Mouse (Mus musculus) CH12.LX (cell line): ENCODE data around the gene Gm37240. TPM values are rescaled to one million over a fixed set of nuclear protein-coding genes. Genes with fewer than 3 reads are reported as not detected.

Source experiments
- DNase-seq: peaks from one replicate; pipeline ENCODE4 v3.0.0-alpha.2; 2013; ENCODE audit errors: extremely low read depth
- H3K27ac ChIP-seq: 2 replicates; pipeline ENCODE4 v1.5.1; 2012; ENCODE audit warnings: low read depth, mild to moderate bottlenecking, control low read depth, moderate library complexity; ENCODE audit not compliant: insufficient read depth
- H3K27me3 ChIP-seq: replicated peaks from 2 replicates; pipeline ENCODE3; 2012; ENCODE audit warnings: inconsistent platforms
- H3K36me3 ChIP-seq, 2 experiments: replicated peaks in 1 of 2; 2 replicates each; pipeline versions ENCODE3 to v1.6.1; 2012; ENCODE audit warnings: inconsistent platforms in 1 of 2, low read length in 1 of 2, mild to moderate bottlenecking in 1 of 2, mixed read lengths in 1 of 2, moderate library complexity in 1 of 2; ENCODE audit not compliant: control insufficient read depth in 1 of 2, insufficient read depth in 1 of 2
- H3K4me1 ChIP-seq, 2 experiments: 2 replicates each; pipeline ENCODE4 v1.6.1; 2012; ENCODE audit warnings: inconsistent platforms in 1 of 2, moderate library complexity in 1 of 2; ENCODE audit not compliant: insufficient read depth in 2 of 2, control insufficient read depth in 1 of 2
- H3K4me2 ChIP-seq: 2 replicates; pipeline ENCODE4 v1.6.1; 2012; ENCODE audit warnings: low read depth, mild to moderate bottlenecking, control low read depth; ENCODE audit not compliant: poor library complexity, insufficient read depth, severe bottlenecking
- H3K4me3 ChIP-seq, 3 experiments: fragments of 150-350 bp in 1 of 3; sonication (generic) in 1 of 3; replicated peaks in 1 of 3; 2 replicates each; pipeline versions ENCODE3 to v1.5.1; 2011 to 2012; ENCODE audit warnings: low read depth in 2 of 3, low read length in 2 of 3, mild to moderate bottlenecking in 2 of 3, moderate library complexity in 2 of 3, control low read depth in 1 of 3, improper control_type of control experiment in 1 of 3, inconsistent platforms in 1 of 3, mixed read lengths in 1 of 3; ENCODE audit not compliant: poor library complexity in 1 of 3
- H3K79me2 ChIP-seq: replicated peaks from 2 replicates; pipeline ENCODE4 v1.6.1; 2012; ENCODE audit warnings: mild to moderate bottlenecking, moderate library complexity; ENCODE audit not compliant: control insufficient read depth, poor library complexity, insufficient read depth, severe bottlenecking; ENCODE audit errors: extremely low read depth
- H3K9ac ChIP-seq: 2 replicates; pipeline ENCODE4 v1.6.1; 2012; ENCODE audit warnings: low read depth, mild to moderate bottlenecking, control low read depth, moderate library complexity; ENCODE audit not compliant: insufficient read depth
- H3K9me3 ChIP-seq: replicated peaks from 2 replicates; pipeline ENCODE3; 2012; ENCODE audit warnings: low read length, inconsistent platforms, mixed read lengths
- BHLHE40 ChIP-seq: IDR thresholded peaks from 2 replicates; pipeline ENCODE4 v1.6.1; 2011; ENCODE audit warnings: mild to moderate bottlenecking, low read depth, low read length, improper control_type of control experiment
- CHD2 ChIP-seq: IDR thresholded peaks from 2 replicates; pipeline ENCODE4 v1.6.1; 2011; ENCODE audit warnings: low read length, improper control_type of control experiment
- CTCF ChIP-seq, 2 experiments: IDR thresholded peaks in 1 of 2; conservative IDR thresholded peaks in 1 of 2; 2 replicates each; pipeline ENCODE4 v1.5.1; 2011 to 2012; ENCODE audit warnings: low read depth in 2 of 2, low read length in 2 of 2, improper control_type of control experiment in 1 of 2, inconsistent platforms in 1 of 2, mild to moderate bottlenecking in 1 of 2, moderate library complexity in 1 of 2
- ELF1 ChIP-seq: IDR thresholded peaks from 2 replicates; pipeline ENCODE4 v1.6.1; 2014; ENCODE audit warnings: low read depth, mild to moderate bottlenecking, inconsistent platforms, low read length, improper control_type of control experiment
- EP300 ChIP-seq: IDR thresholded peaks from 2 replicates; pipeline ENCODE4 v1.6.1; 2011; ENCODE audit warnings: low read length, improper control_type of control experiment
- ETS1 ChIP-seq: conservative IDR thresholded peaks from 2 replicates; pipeline ENCODE4 v1.6.1; 2012; ENCODE audit warnings: low read depth, mild to moderate bottlenecking, inconsistent platforms, low read length, improper control_type of control experiment, moderate library complexity
- GABPA ChIP-seq: IDR thresholded peaks from 2 replicates; pipeline ENCODE4 v1.6.1; 2012; ENCODE audit warnings: low read depth, low read length, improper control_type of control experiment, inconsistent platforms; ENCODE audit not compliant: insufficient replicate concordance
- IRF4 ChIP-seq: IDR thresholded peaks from 2 replicates; pipeline ENCODE4 v1.6.1; 2014; ENCODE audit warnings: low read depth, mild to moderate bottlenecking, inconsistent platforms, low read length, improper control_type of control experiment
- JUN ChIP-seq: IDR thresholded peaks from 2 replicates; pipeline ENCODE4 v1.6.1; 2011; ENCODE audit warnings: low read depth, mild to moderate bottlenecking, low read length, improper control_type of control experiment, moderate library complexity; ENCODE audit not compliant: insufficient read depth
- MAX ChIP-seq: IDR thresholded peaks from 2 replicates; pipeline ENCODE4 v1.6.1; 2011; ENCODE audit warnings: low read length, improper control_type of control experiment
- MAZ ChIP-seq: IDR thresholded peaks from 2 replicates; pipeline ENCODE4 v1.6.1; 2012; ENCODE audit warnings: low read depth, mild to moderate bottlenecking, inconsistent platforms, low read length, improper control_type of control experiment, moderate library complexity
- MYC ChIP-seq: IDR thresholded peaks from 2 replicates; pipeline ENCODE4 v1.6.1; 2011; ENCODE audit warnings: low read depth, mild to moderate bottlenecking, improper control_type of control experiment, low read length
- NELFE ChIP-seq: IDR thresholded peaks from 2 replicates; pipeline ENCODE4 v1.6.1; 2011; ENCODE audit warnings: low read depth, low read length, improper control_type of control experiment
- POLR2A ChIP-seq: IDR thresholded peaks from 2 replicates; pipeline ENCODE4 v1.6.1; 2011; ENCODE audit warnings: low read depth, mild to moderate bottlenecking, improper control_type of control experiment, low read length
- RAD21 ChIP-seq: IDR thresholded peaks from 2 replicates; pipeline ENCODE4 v1.6.1; 2011; ENCODE audit warnings: low read depth, mild to moderate bottlenecking, low read length, improper control_type of control experiment, moderate library complexity
- RCOR1 ChIP-seq: conservative IDR thresholded peaks from 2 replicates; pipeline ENCODE4 v1.6.1; 2012; ENCODE audit warnings: low read depth, mild to moderate bottlenecking, inconsistent platforms, low read length, improper control_type of control experiment
- SIN3A ChIP-seq: IDR thresholded peaks from 2 replicates; pipeline ENCODE4 v1.6.1; 2012; ENCODE audit warnings: low read length, improper control_type of control experiment, inconsistent platforms
- SMC3 ChIP-seq: IDR thresholded peaks from 2 replicates; pipeline ENCODE4 v1.6.1; 2011; ENCODE audit warnings: low read depth, low read length, improper control_type of control experiment
- TCF12 ChIP-seq: IDR thresholded peaks from 2 replicates; pipeline ENCODE4 v1.6.1; 2014; ENCODE audit warnings: low read depth, mild to moderate bottlenecking, inconsistent platforms, low read length, improper control_type of control experiment
- ZMIZ1 ChIP-seq: IDR thresholded peaks from 2 replicates; pipeline ENCODE4 v1.6.1; 2012; ENCODE audit warnings: low read depth, mild to moderate bottlenecking, inconsistent platforms, low read length, improper control_type of control experiment
- dilution Hi-C: fragments of 300-500 bp; cut with MboI; formaldehyde crosslinking; loops from 2 replicates; pipeline ENCODE4 v1.14.3; 2020; ENCODE audit warnings: low sequenced_read_pairs; ENCODE audit not compliant: extremely low pct_unique_long_range_greater_than_20kb, extremely low pct_ligation_motif_present
- in situ Hi-C: fragments of 300-500 bp; cut with MboI; formaldehyde crosslinking; loops from 3 replicates; pipeline ENCODE4 v1.14.3; 2019; ENCODE audit warnings: low sequenced_read_pairs, low pct_ligation_motif_present, low pct_unique_long_range_greater_than_20kb, mixed read lengths
- polyA plus RNA-seq: library from polyadenylated mRNA; unstranded; fragments of >175 nt; gene quantifications from 2 replicates; pipeline ENCODE4 v1.2.1, GENCODE M21; 2012; ENCODE audit warnings: low read depth; ENCODE audit not compliant: insufficient read length
- total RNA-seq, 2 experiments: library from RNA; depleted of rRNA; stranded (reverse); fragments of 300-350 nt in 1 of 2; fragments of >200 nt in 1 of 2; gene quantifications; 2 replicates each; pipeline ENCODE4 v1.2.3; 2012 to 2014

The Gm37240 gene
- total and polyA plus RNA-seq, 3 experiments: 0.08 to 0.19 (median 0.14) TPM

DNA sequence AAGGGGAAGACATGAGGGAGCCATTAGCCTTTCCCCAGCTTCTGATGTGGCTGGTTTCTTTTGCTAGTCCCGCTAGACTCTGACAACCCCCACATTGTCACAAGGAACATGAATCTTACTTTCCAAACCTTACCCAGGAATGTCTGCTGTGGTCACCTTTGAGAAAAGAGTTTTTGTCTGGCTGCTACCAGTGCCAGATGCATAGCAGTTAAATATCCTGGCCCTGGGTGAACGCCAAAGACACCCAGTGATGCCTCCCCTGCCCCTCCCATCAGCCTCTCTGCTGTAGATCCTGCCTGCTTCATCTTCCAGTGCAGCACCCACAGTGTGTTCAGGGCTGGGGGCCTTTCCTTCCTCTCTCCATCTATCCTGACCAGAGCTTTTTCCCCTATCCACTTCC lies 1197.7 kb downstream of the Gm37240 start:
- H3K9ac ChIP-seq: peak overlapping the region; percentile 36; the same call in 1 of the 2 replicates
- no peaks in the 10 kb centered on the region for H3K27me3 ChIP-seq
- TF ChIP-seq IRF4 (peak; percentile 13; the same call in 1 of the 2 replicates), SIN3A (no peak), NELFE (0 out of 2 replicates have a peak, but pooled peaks have one; percentile 24), MAZ (0 out of 2 replicates have a peak, but pooled peaks have one; percentile 46)
- in situ Hi-C loops (loop anchor here (5.0 to 10.0 kb wide), 2 partner anchors 37 to 125 kb away; partner anchors contain the start of gene Fbxw7), dilution Hi-C loops (no loop called here)
- peak overlapping the region in 1 of 3 experiments; percentile 7 for H3K4me3 ChIP-seq
- peaks cover 44 to 76% of the 10 kb centered on the region in 2 experiments for H3K4me1 ChIP-seq
- no peaks in the 10 kb centered on the region for H3K9me3 ChIP-seq
- peak overlapping the region; percentile 88 for H3K4me2 ChIP-seq
- peaks cover 51 to 64% of the 10 kb centered on the region in 2 experiments for H3K36me3 ChIP-seq
- no peak for DNase-seq
- peaks cover 6% of the 10 kb centered on the region; the same call in 1 of the 2 replicates for H3K79me2 ChIP-seq
- H3K27ac ChIP-seq: peak overlapping the region; percentile 96

DNA sequence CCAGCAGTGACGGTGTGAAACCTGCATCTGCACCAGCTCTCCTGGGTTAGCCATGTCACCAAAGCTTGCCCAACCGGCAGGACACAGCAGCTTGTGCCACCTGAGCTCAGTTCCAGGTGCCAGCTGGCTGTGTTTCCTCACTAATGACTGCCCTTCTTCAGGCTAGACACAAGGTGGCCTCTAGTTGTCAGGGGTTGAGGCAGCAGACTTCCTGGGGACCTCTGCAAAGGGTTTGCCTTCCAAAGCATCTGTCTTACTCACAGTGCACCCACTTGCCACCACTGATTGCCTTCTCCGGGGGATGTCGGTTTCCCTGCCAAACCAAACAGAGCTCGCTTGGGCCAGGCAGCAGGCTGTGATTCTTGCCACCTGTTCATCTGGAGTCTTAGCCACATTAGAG lies 1199.1 kb downstream of the Gm37240 start:
- H3K36me3 ChIP-seq: peaks cover 52 to 60% of the 10 kb centered on the region in 2 experiments
- H3K79me2 ChIP-seq: peaks cover 9% of the 10 kb centered on the region; the same call in 1 of the 2 replicates
- in situ Hi-C loops: loop anchor here (5.0 kb wide), 1 partner anchor 36 kb away; no protein-coding TSS in a partner anchor
- TF ChIP-seq BHLHE40: 0 out of 2 replicates have a peak, but pooled peaks have one; percentile 22
- TF ChIP-seq RCOR1: peak; percentile 48; the same call in 1 of the 2 replicates
- peak; percentile 40 for TF ChIP-seq SIN3A
- TF ChIP-seq TCF12: peak; percentile 89
- peak; percentile 67 for TF ChIP-seq EP300
- TF ChIP-seq POLR2A: no peak
- TF ChIP-seq MAX: 0 out of 2 replicates have a peak, but pooled peaks have one; percentile 24
- TF ChIP-seq JUN: no peak
- no peak for TF ChIP-seq CHD2
- peak; percentile 44 for TF ChIP-seq RAD21
- TF ChIP-seq MYC: no peak
- peak in 1 of 2 experiments; percentile 44; a peak in 2 of 4 replicates for TF ChIP-seq CTCF (conservative IDR thresholded peaks at IDR 0.05 in 1 of 2, IDR thresholded peaks at IDR 0.05 in 1 of 2; ENCODE audit: low read depth in 2 of 2, low read length in 2 of 2)
- no peak for TF ChIP-seq GABPA
- 0 out of 2 replicates have a peak, but pooled peaks have one; percentile 1 for TF ChIP-seq ZMIZ1
- TF ChIP-seq SMC3: peak; percentile 49
- peak; percentile 45 for TF ChIP-seq ETS1
- TF ChIP-seq ELF1: 0 out of 2 replicates have a peak, but pooled peaks have one; percentile 13
- TF ChIP-seq NELFE: no peak
- TF ChIP-seq, all 38 proteins: peak for 12
- Histone ChIP-seq H3K27ac (peak overlapping the region; percentile 96), H3K4me2 (no peak overlapping the region), H3K27me3 (no peaks in the 10 kb centered on the region), H3K9me3 (no peaks in the 10 kb centered on the region), H3K4me1 (peaks cover 53 to 89% of the 10 kb centered on the region in 2 experiments), H3K9ac (no peak overlapping the region), H3K4me3 (no peak overlapping the region)
- DNase-seq: peak; percentile 70
- dilution Hi-C loops: no loop called here
